Mouse (Mus musculus): Measurements from ENCODE around the gene Phtf2. TPM values are rescaled to one million over a fixed set of nuclear protein-coding genes. Genes with fewer than 3 reads are reported as not detected.

Phtf2 gene
- polyA plus RNA-seq, 1 experiment, result 39.3 TPM

DNA sequence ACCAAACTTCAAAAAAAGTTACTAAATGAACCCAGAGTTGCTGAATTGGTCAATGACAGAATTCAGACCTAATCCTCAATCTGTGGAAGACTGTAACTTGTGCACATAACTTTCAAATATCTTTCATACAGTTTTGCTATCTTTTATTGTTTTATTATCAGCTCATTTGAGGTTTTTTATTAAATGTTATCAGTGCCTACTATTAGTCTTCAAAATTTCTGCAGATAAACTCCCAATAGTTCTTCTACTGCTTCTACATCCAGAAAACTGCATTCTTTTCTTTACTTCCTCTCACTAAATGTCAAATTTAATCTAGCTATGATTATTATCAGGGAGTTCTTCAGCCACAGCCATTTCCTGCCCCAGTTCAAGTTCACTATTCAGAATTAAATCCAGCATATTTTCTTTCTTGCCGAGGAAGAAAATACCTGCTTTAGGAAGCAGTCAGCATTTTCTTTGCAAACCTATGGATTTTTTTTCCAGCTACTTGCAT lies 4.9 kb downstream of the Phtf2 start:
- Histone ChIP-seq H3K27ac (ENCODE audit: insufficient read depth, low read length) (no peak overlapping the region), H3K4me1 (ENCODE audit: control insufficient read depth, insufficient read depth, low read length) (no peaks in the 10 kb centered on the region), H3K4me3 (ENCODE audit: low read depth, low read length) (no peak overlapping the region), H3K27me3 (ENCODE audit: control insufficient read depth, insufficient read depth, low read length, poor library complexity, severe bottlenecking) (no peaks in the 10 kb centered on the region), H3K9me3 (replicated peaks; ENCODE audit: control insufficient read depth, insufficient read depth, low read length, poor library complexity, severe bottlenecking) (no peaks in the 10 kb centered on the region), H3K9ac (ENCODE audit: low read depth, poor library complexity, severe bottlenecking) (no peak overlapping the region), H3K36me3 (ENCODE audit: control insufficient read depth, insufficient read depth, low read length, poor library complexity, severe bottlenecking) (no peaks in the 10 kb centered on the region)
- TF ChIP-seq POLR2A (IDR thresholded peaks at IDR 0.05; ENCODE audit: insufficient read depth, low read length) (no peak), CTCF (IDR thresholded peaks at IDR 0.05; ENCODE audit: low read depth, low read length) (no peak), EP300 (IDR thresholded peaks at IDR 0.05; ENCODE audit: insufficient read depth, low read depth, low read length) (no peak)

DNA sequence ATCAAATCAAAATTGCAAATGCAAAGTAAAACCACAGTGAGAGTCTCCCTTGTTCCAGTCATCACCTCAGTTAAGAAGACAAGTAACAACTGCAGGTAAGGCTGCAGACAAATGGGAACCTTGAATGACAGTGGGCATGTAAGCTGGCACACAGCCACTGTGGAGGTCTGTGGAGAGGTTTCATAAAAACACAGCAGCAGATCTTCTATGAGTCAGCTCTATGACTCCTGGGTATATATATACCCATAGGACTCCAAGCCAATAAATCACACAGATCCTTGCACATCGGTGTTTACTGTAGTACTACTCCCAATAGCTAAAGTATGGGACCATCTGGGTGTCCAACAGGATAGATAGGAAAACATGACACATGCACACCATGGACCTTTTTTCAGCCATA lies 8.8 kb downstream of the Phtf2 start:
- Histone ChIP-seq H3K27me3 (ENCODE audit: control insufficient read depth, insufficient read depth, low read length, poor library complexity, severe bottlenecking) (no peaks in the 10 kb centered on the region), H3K9me3 (replicated peaks; ENCODE audit: control insufficient read depth, insufficient read depth, low read length, poor library complexity, severe bottlenecking) (no peaks in the 10 kb centered on the region), H3K4me1 (ENCODE audit: control insufficient read depth, insufficient read depth, low read length) (no peaks in the 10 kb centered on the region), H3K4me3 (ENCODE audit: low read depth, low read length) (no peak overlapping the region), H3K9ac (ENCODE audit: low read depth, poor library complexity, severe bottlenecking) (no peak overlapping the region), H3K36me3 (ENCODE audit: control insufficient read depth, insufficient read depth, low read length, poor library complexity, severe bottlenecking) (no peaks in the 10 kb centered on the region), H3K27ac (ENCODE audit: insufficient read depth, low read length) (no peak overlapping the region)
- TF ChIP-seq POLR2A (IDR thresholded peaks at IDR 0.05; ENCODE audit: insufficient read depth, low read length) (no peak), CTCF (IDR thresholded peaks at IDR 0.05; ENCODE audit: low read depth, low read length) (no peak), EP300 (IDR thresholded peaks at IDR 0.05; ENCODE audit: insufficient read depth, low read depth, low read length) (no peak)

DNA sequence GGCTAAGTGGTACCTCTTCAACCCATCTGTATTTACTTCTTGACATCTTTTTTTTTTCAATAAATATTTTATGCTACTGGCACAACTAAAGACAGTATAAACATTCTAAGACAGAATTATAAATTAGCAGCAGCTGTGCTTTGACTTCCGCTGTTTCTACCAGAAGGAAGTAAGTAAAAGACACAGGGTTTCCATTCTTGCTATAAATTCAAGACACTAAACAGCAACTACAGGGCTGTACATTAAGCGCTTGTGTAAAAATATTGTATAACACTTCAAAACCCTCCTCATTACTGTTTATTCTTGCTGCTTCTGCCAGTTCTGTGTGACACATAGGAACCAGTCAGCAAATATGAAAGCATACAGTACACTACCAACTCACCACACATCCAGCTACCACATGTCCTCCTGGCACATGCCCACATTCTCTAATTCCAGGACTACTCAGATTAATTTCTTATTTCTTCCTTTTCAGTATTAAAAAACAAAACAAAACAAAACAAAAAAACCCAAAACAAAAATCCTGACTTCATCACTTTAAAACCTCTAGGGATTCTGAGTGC lies 16.6 kb downstream of the Phtf2 start:
- Histone ChIP-seq H3K36me3 (ENCODE audit: control insufficient read depth, insufficient read depth, low read length, poor library complexity, severe bottlenecking) (no peaks in the 10 kb centered on the region), H3K9ac (ENCODE audit: low read depth, poor library complexity, severe bottlenecking) (no peak overlapping the region)

DNA sequence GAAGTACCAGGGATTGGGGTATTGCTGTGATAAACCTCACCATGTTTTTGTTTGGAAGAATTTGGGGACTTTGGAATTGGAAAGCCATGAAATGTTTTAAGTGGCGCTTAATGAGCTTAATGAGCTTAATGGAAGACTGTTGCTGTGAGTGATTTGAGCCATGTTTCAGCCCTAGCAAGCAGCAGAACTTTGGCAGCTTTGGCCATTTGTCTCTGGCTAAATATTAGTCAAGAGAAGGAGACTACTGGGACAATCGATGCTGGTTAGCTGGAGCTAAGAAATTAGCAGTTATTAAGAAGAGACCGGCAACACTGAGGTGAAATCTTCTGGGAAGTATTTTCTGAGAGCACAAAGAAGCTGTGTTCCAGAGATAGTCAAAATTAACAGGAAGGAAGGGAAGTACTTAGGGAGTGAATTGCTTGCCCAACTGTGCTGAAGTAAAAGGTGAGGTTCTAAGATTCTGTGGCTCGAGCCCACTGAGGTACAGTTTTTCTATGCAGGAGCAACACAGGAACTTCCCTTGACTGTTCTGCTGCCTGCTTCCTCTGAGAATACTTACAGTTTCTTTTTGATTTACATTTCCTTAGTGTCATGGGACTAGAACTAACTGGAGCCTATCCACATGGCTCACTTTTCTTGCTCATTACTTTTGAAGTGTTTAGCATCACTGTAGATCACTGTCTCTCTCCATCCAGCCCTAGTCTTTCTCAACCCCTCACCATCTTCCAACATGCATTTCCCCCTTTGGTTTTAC lies 17.5 kb downstream of the Phtf2 start:
- H3K36me3 ChIP-seq (ENCODE audit: control insufficient read depth, insufficient read depth, low read length, poor library complexity, severe bottlenecking), result no peaks in the 10 kb centered on the region
- H3K9me3 ChIP-seq (replicated peaks; ENCODE audit: control insufficient read depth, insufficient read depth, low read length, poor library complexity, severe bottlenecking), result no peaks in the 10 kb centered on the region
- no peaks in the 10 kb centered on the region for H3K27me3 ChIP-seq (ENCODE audit: control insufficient read depth, insufficient read depth, low read length, poor library complexity, severe bottlenecking)
- H3K9ac ChIP-seq (ENCODE audit: low read depth, poor library complexity, severe bottlenecking), result no peak overlapping the region
- no peak overlapping the region for H3K4me3 ChIP-seq (ENCODE audit: low read depth, low read length)
- no peak overlapping the region for H3K27ac ChIP-seq (ENCODE audit: insufficient read depth, low read length)
- no peaks in the 10 kb centered on the region for H3K4me1 ChIP-seq (ENCODE audit: control insufficient read depth, insufficient read depth, low read length)
- TF ChIP-seq POLR2A (IDR thresholded peaks at IDR 0.05; ENCODE audit: insufficient read depth, low read length) (no peak), CTCF (IDR thresholded peaks at IDR 0.05; ENCODE audit: low read depth, low read length) (no peak), EP300 (IDR thresholded peaks at IDR 0.05; ENCODE audit: insufficient read depth, low read depth, low read length) (no peak)

More for the DNA sequence above, 16.6 kb downstream of the Phtf2 start:
- H3K9me3 ChIP-seq (replicated peaks; ENCODE audit: control insufficient read depth, insufficient read depth, low read length, poor library complexity, severe bottlenecking), result no peaks in the 10 kb centered on the region
- no peak overlapping the region for H3K4me3 ChIP-seq (ENCODE audit: low read depth, low read length)
- H3K27me3 ChIP-seq (ENCODE audit: control insufficient read depth, insufficient read depth, low read length, poor library complexity, severe bottlenecking), result no peaks in the 10 kb centered on the region
- no peaks in the 10 kb centered on the region for H3K4me1 ChIP-seq (ENCODE audit: control insufficient read depth, insufficient read depth, low read length)
- no peak overlapping the region for H3K27ac ChIP-seq (ENCODE audit: insufficient read depth, low read length)
- no peak for TF ChIP-seq CTCF (IDR thresholded peaks at IDR 0.05; ENCODE audit: low read depth, low read length)
- no peak for TF ChIP-seq POLR2A (IDR thresholded peaks at IDR 0.05; ENCODE audit: insufficient read depth, low read length)
- no peak for TF ChIP-seq EP300 (IDR thresholded peaks at IDR 0.05; ENCODE audit: insufficient read depth, low read depth, low read length)

DNA sequence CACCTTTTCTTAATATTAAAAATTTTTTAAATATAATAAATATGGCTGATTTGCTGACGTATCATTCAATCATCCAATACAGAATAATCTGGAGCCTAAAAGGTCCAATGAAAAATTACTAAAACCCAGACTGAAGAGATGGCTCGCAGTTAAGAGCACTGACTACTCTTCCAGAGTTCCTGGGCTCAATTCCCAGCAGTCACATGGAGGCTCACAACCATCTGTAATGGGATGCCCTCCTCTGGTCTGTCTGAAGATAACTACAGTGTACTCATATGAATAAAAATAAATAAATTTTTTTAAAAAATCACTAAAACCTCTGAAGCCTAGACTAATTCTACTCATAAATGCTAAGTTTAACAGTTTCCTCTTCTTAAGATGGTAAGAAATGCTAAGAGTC lies 20.0 kb downstream of the Phtf2 start:
- H3K9me3 ChIP-seq (replicated peaks; ENCODE audit: control insufficient read depth, insufficient read depth, low read length, poor library complexity, severe bottlenecking), result no peaks in the 10 kb centered on the region
- H3K4me1 ChIP-seq (ENCODE audit: control insufficient read depth, insufficient read depth, low read length), result no peaks in the 10 kb centered on the region
- TF ChIP-seq POLR2A (IDR thresholded peaks at IDR 0.05; ENCODE audit: insufficient read depth, low read length) (no peak), EP300 (IDR thresholded peaks at IDR 0.05; ENCODE audit: insufficient read depth, low read depth, low read length) (no peak), CTCF (IDR thresholded peaks at IDR 0.05; ENCODE audit: low read depth, low read length) (no peak)
- H3K27ac ChIP-seq (ENCODE audit: insufficient read depth, low read length), result no peak overlapping the region
- H3K4me3 ChIP-seq (ENCODE audit: low read depth, low read length), result no peak overlapping the region
- H3K9ac ChIP-seq (ENCODE audit: low read depth, poor library complexity, severe bottlenecking), result no peak overlapping the region
- H3K36me3 ChIP-seq (ENCODE audit: control insufficient read depth, insufficient read depth, low read length, poor library complexity, severe bottlenecking), result no peaks in the 10 kb centered on the region
- H3K27me3 ChIP-seq (ENCODE audit: control insufficient read depth, insufficient read depth, low read length, poor library complexity, severe bottlenecking), result no peaks in the 10 kb centered on the region

DNA sequence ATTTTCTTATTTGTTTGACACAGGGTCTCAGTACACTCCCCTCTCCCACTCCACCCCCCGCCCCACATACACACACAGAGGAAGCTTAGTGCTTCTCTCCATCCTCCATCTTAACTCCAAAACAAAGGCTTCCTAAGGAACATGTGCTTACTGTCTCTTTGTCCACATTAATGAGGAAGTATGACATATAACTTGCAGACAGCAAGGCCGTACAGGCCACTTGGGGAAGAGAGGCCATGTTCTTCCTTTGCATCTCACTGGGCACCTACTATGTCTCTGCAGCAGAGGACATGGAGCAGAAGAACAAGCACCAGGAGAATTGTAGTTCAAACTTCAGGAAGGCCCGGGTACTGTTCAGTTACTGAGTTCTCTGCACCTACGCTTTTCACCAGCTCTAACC lies 21.4 kb downstream of the Phtf2 start:
- Histone ChIP-seq H3K36me3 (ENCODE audit: control insufficient read depth, insufficient read depth, low read length, poor library complexity, severe bottlenecking) (no peaks in the 10 kb centered on the region), H3K4me1 (ENCODE audit: control insufficient read depth, insufficient read depth, low read length) (no peaks in the 10 kb centered on the region), H3K27ac (ENCODE audit: insufficient read depth, low read length) (no peak overlapping the region), H3K27me3 (ENCODE audit: control insufficient read depth, insufficient read depth, low read length, poor library complexity, severe bottlenecking) (no peaks in the 10 kb centered on the region), H3K9ac (ENCODE audit: low read depth, poor library complexity, severe bottlenecking) (no peak overlapping the region), H3K4me3 (ENCODE audit: low read depth, low read length) (no peak overlapping the region), H3K9me3 (replicated peaks; ENCODE audit: control insufficient read depth, insufficient read depth, low read length, poor library complexity, severe bottlenecking) (no peaks in the 10 kb centered on the region)
- TF ChIP-seq CTCF (IDR thresholded peaks at IDR 0.05; ENCODE audit: low read depth, low read length) (no peak), POLR2A (IDR thresholded peaks at IDR 0.05; ENCODE audit: insufficient read depth, low read length) (no peak), EP300 (IDR thresholded peaks at IDR 0.05; ENCODE audit: insufficient read depth, low read depth, low read length) (no peak)

Measured in ES-Bruce4 (cell line).